ENCODE assay signal across 8 mouse cellular contexts in genomic region chr5:135914156-135914555, GRCm38 (mm10). TPM values are rescaled to one million over a fixed set of nuclear protein-coding genes. Genes with fewer than 3 reads are reported as not detected.
DNase-seq lines count a peak whose midpoint lies in the region; ATAC-seq and TF ChIP-seq lines count a peak whose summit lies in the region.

No protein-coding gene starts in this region.

- ATAC-seq in heart, embryonic 11.5 days (replicated peaks; ENCODE audit: insufficient number of reproducible peaks, low FRiP score, low TSS enrichment), result no peak
- ATAC-seq in lung, postnatal 0 days, result peak; percentile 79

- peak; percentile 48 for TF ChIP-seq CTCF in lung, postnatal 0 days (IDR thresholded peaks at IDR 0.05)

- WGBS in heart, embryonic 11.5 days (ENCODE audit: insufficient replicate concordance), result 45% methylated on average over 6 of the region's 6 CpGs
- WGBS in lung, postnatal 0 days, result 44% methylated on average over 6 of the region's 6 CpGs

- H3K36me3 ChIP-seq in heart, embryonic 11.5 days (ENCODE audit: control insufficient read depth, insufficient read depth, low read length), result peaks cover 35% of the 10 kb centered on the region
- H3K36me3 ChIP-seq in lung, postnatal 0 days (ENCODE audit: insufficient read depth, low read length), result peaks cover 10% of the 10 kb centered on the region

- H3K27me3 ChIP-seq in heart, embryonic 11.5 days (ENCODE audit: control insufficient read depth, insufficient read depth, low read length), result no peaks in the 10 kb centered on the region
- H3K27me3 ChIP-seq in lung, postnatal 0 days (replicated peaks; ENCODE audit: insufficient read depth, low read length), result no peaks in the 10 kb centered on the region

- H3K27ac ChIP-seq in heart, embryonic 11.5 days (ENCODE audit: low read depth, low read length), result peak overlapping the region; percentile 91
- H3K27ac ChIP-seq in lung, postnatal 0 days (ENCODE audit: low read length), result peak overlapping the region; percentile 75

- peak overlapping the region; percentile 36 for H3K4me2 ChIP-seq in heart, embryonic 11.5 days
- H3K4me2 ChIP-seq in lung, postnatal 0 days (replicated peaks; ENCODE audit: low read depth, low read length), result no peak overlapping the region

- no peaks in the 10 kb centered on the region for H3K9me3 ChIP-seq in heart, embryonic 11.5 days (replicated peaks; ENCODE audit: control insufficient read depth, low read length)
- H3K9me3 ChIP-seq in lung, postnatal 0 days (ENCODE audit: low read length), result no peaks in the 10 kb centered on the region

- no peak overlapping the region for H3K4me3 ChIP-seq in heart, embryonic 11.5 days (ENCODE audit: low read depth, low read length)
- no peak overlapping the region for H3K4me3 ChIP-seq in lung, postnatal 0 days (ENCODE audit: low read depth, low read length)

- H3K4me1 ChIP-seq in heart, embryonic 11.5 days (ENCODE audit: control insufficient read depth, insufficient read depth, low read length), result peaks cover 25% of the 10 kb centered on the region
- peaks cover 17% of the 10 kb centered on the region; the same call in 1 of the 2 replicates for H3K4me1 ChIP-seq in lung, postnatal 0 days (ENCODE audit: insufficient read depth, low read depth, low read length)

- peak; percentile 54 for TF ChIP-seq EP300 in lung, postnatal 0 days (IDR thresholded peaks at IDR 0.05)

- peak; percentile 72 for DNase-seq in cerebellum, adult 11-12 months
- no peak for DNase-seq in cerebellum, postnatal 10 days
- DNase-seq in brain, adult 2 months (ENCODE audit: low read depth, low spot score), result peak; percentile 85
- DNase-seq in lung, postnatal 0 days (ENCODE audit: low spot score), result peak; percentile 93
- no peak for DNase-seq in thymus, postnatal 10 days (ENCODE audit: low spot score in 2 of 2)
- DNase-seq in frontal cortex, postnatal 36 days (ENCODE audit: low spot score in 2 of 2), result no peak
- DNase-seq in ovary, postnatal 10 days (ENCODE audit: low spot score), result no peak

- 0 out of 2 replicates have a peak overlapping the region, but pooled peaks have one; percentile 17 for H3K9ac ChIP-seq in heart, embryonic 11.5 days (ENCODE audit: low read depth, low read length)
- H3K9ac ChIP-seq in lung, postnatal 0 days (replicated peaks; ENCODE audit: low read depth), result no peak overlapping the region

RNA-seq across cellular contexts. Expression of gene Ywhag, which starts 20.3 kb away (rescaled TPM):
- 103 and 108 TPM in 2 replicates for polyA plus RNA-seq in heart, embryonic 11.5 days (2014; fragmentation: Nextera tagmentation; extraction: Ambion mirVana)
- polyA plus RNA-seq in lung, postnatal 0 days (2015; fragmentation: Nextera tagmentation; extraction: Ambion mirVana), result 75.5 and 87.5 TPM in 2 replicates

RNA-seq across cellular contexts. Expression of gene Hspb1, which starts 26.4 kb away (rescaled TPM):
- 815 and 827 TPM in 2 replicates for polyA plus RNA-seq in heart, embryonic 11.5 days (2014; fragmentation: Nextera tagmentation; extraction: Ambion mirVana)
- 198 and 248 TPM in 2 replicates for polyA plus RNA-seq in lung, postnatal 0 days (2015; fragmentation: Nextera tagmentation; extraction: Ambion mirVana)

Comparison
In these comparisons a context has a peak if more than half of its experiments do, and no peak if none do; other contexts are left out.
1. DNase-seq: peak in cerebellum, adult 11-12 months (single experiment), brain, adult 2 months (single experiment) and lung, postnatal 0 days (single experiment); none in cerebellum, postnatal 10 days (0 of 2), thymus, postnatal 10 days (0 of 2), frontal cortex, postnatal 36 days (0 of 2) and ovary, postnatal 10 days (single experiment).